Mouse (Mus musculus): ENCODE data around the gene Anapc11.

Anapc11 gene

GRCm38 (mm10) chr11:120608241-120609034, 10.2 kb downstream of the Anapc11 start, which contains the start of gene Npb:
Npb (plus strand) TSS chr11:120608477.
- DNase-seq, result no peak

- no peak for DNase-seq
These were observed 11.0 kb downstream of the Anapc11 start for GRCm38 (mm10) chr11:120609250-120609649.

- no peak for DNase-seq
These were observed 12.3 kb downstream of the Anapc11 start for GRCm38 (mm10) chr11:120610477-120611046.

GRCm38 (mm10) chr11:120612763-120613162, 14.5 kb downstream of the Anapc11 start:
- peak; percentile 83 to 84 for DNase-seq

- no peak for DNase-seq
These were observed 15.3 kb downstream of the Anapc11 start for GRCm38 (mm10) chr11:120613481-120613972.

- DNase-seq, result no peak
These were observed 15.8 kb downstream of the Anapc11 start for GRCm38 (mm10) chr11:120613976-120614375.

- DNase-seq, result no peak
These were observed 16.9 kb downstream of the Anapc11 start for GRCm38 (mm10) chr11:120615167-120615566.

GRCm38 (mm10) chr11:120615606-120616203, 17.5 kb downstream of the Anapc11 start:
- no peak for DNase-seq

- DNase-seq, result no peak
These were observed 18.5 kb downstream of the Anapc11 start for GRCm38 (mm10) chr11:120616617-120617294.

GRCm38 (mm10) chr11:120617519-120618112, 19.4 kb downstream of the Anapc11 start, which contains the start of gene Pcyt2:
Pcyt2 (minus strand) TSS chr11:120617936.
- DNase-seq, result peak; percentile 97

GRCm38 (mm10) chr11:120618619-120619535, 20.7 kb downstream of the Anapc11 start:
- DNase-seq, result no peak

- DNase-seq, result no peak
These were observed 22.0 kb downstream of the Anapc11 start for GRCm38 (mm10) chr11:120620195-120620594.

- no peak for DNase-seq
These were observed 24.6 kb downstream of the Anapc11 start for GRCm38 (mm10) chr11:120622805-120623204.

GRCm38 (mm10) chr11:120623961-120624679, 25.9 kb downstream of the Anapc11 start:
- DNase-seq, result peak; percentile 80 to 82

- peak; percentile 84 to 86 for DNase-seq
These were observed 26.5 kb downstream of the Anapc11 start for GRCm38 (mm10) chr11:120624680-120625111.

GRCm38 (mm10) chr11:120625152-120625775, 27.0 kb downstream of the Anapc11 start, which contains the start of gene Sirt7:
Sirt7 (minus strand) TSS chr11:120625240.
- DNase-seq, result no peak

- no peak for DNase-seq
These were observed 28.7 kb downstream of the Anapc11 start for GRCm38 (mm10) chr11:120626785-120627467.

- DNase-seq, result peak; percentile 80 to 84
These were observed 29.5 kb downstream of the Anapc11 start for GRCm38 (mm10) chr11:120627468-120628300.
